Mouse (Mus musculus) urinary bladder, postnatal 25 days (tissue): ENCODE measurements around the gene Thra.
"Not testable (repeated sequence)": the region's sequence is repeated elsewhere in the genome, so short reads cannot be mapped to it uniquely, and the experiment has no call there.

Source experiments
- DNase-seq: peaks from one replicate; pipeline ENCODE4 v3.0.0; 2022; ENCODE audit warnings: low spot score

Gene Thra

GRCm38 (mm10) chr11:98740393-98741050, at the start of gene Thra:
Gene Thra, plus strand, starts transcription at chr11:98740638.
- peak; percentile 58 for DNase-seq

GRCm38 (mm10) chr11:98693201-98693600, 47.2 kb upstream of the Thra start:
- DNase-seq, result no peak

GRCm38 (mm10) chr11:98693746-98694145, 46.7 kb upstream of the Thra start:
- no peak for DNase-seq

GRCm38 (mm10) chr11:98694301-98694700, 46.1 kb upstream of the Thra start:
- no peak for DNase-seq

GRCm38 (mm10) chr11:98695408-98695807, 45.0 kb upstream of the Thra start:
- DNase-seq, result no peak

GRCm38 (mm10) chr11:98696454-98697216, 43.8 kb upstream of the Thra start:
- no peak for DNase-seq

GRCm38 (mm10) chr11:98697225-98697624, 43.2 kb upstream of the Thra start:
- no peak for DNase-seq

GRCm38 (mm10) chr11:98698849-98699640, 41.4 kb upstream of the Thra start:
- DNase-seq, result no peak

GRCm38 (mm10) chr11:98699911-98700310, 40.5 kb upstream of the Thra start:
- DNase-seq, result peak; percentile 80

- no peak for DNase-seq
These were observed 39.2 kb upstream of the Thra start, which contains the start of gene Csf3 for GRCm38 (mm10) chr11:98701213-98701670. Gene Csf3, plus strand, starts transcription at chr11:98701263.

GRCm38 (mm10) chr11:98702323-98702722, 38.1 kb upstream of the Thra start:
- no peak for DNase-seq

- no peak for DNase-seq
These were observed 35.4 kb upstream of the Thra start for GRCm38 (mm10) chr11:98705021-98705420.

- no peak for DNase-seq
These were observed 32.8 kb upstream of the Thra start for GRCm38 (mm10) chr11:98707401-98708281.

GRCm38 (mm10) chr11:98708282-98708956, 32.0 kb upstream of the Thra start:
- DNase-seq, result no peak

GRCm38 (mm10) chr11:98709001-98709741, 31.3 kb upstream of the Thra start:
- DNase-seq, result peak; percentile 62

- peak; percentile 88 for DNase-seq
These were observed 29.9 kb upstream of the Thra start for GRCm38 (mm10) chr11:98710416-98711045.

GRCm38 (mm10) chr11:98711046-98711434, 29.4 kb upstream of the Thra start:
- DNase-seq, result no peak

- DNase-seq, result not testable (repeated sequence)
These were observed 28.4 kb upstream of the Thra start for GRCm38 (mm10) chr11:98712009-98712408.

- no peak for DNase-seq
These were observed 26.7 kb upstream of the Thra start for GRCm38 (mm10) chr11:98713703-98714102.

GRCm38 (mm10) chr11:98715946-98716345, 24.5 kb upstream of the Thra start:
- DNase-seq, result no peak
